Mouse (Mus musculus) right cerebral cortex, postnatal 10 days (tissue): ENCODE data around the gene Aoc1.
A peak's percentile ranks its signal among the peaks of the same experiment; 100 is the strongest.
"Not testable (repeated sequence)": the region's sequence is repeated elsewhere in the genome, so short reads cannot be mapped to it uniquely, and the experiment has no call there.

Source experiments
- DNase-seq, 2 experiments: peaks; one replicate each; pipeline ENCODE4 v3.0.0; 2021; ENCODE audit warnings: low spot score in 2 of 2

Gene Aoc1

GRCm38 (mm10) chr6:48860851-48861250 lies 11.8 kb upstream of the Aoc1 start:
- DNase-seq, result no peak

DNA sequence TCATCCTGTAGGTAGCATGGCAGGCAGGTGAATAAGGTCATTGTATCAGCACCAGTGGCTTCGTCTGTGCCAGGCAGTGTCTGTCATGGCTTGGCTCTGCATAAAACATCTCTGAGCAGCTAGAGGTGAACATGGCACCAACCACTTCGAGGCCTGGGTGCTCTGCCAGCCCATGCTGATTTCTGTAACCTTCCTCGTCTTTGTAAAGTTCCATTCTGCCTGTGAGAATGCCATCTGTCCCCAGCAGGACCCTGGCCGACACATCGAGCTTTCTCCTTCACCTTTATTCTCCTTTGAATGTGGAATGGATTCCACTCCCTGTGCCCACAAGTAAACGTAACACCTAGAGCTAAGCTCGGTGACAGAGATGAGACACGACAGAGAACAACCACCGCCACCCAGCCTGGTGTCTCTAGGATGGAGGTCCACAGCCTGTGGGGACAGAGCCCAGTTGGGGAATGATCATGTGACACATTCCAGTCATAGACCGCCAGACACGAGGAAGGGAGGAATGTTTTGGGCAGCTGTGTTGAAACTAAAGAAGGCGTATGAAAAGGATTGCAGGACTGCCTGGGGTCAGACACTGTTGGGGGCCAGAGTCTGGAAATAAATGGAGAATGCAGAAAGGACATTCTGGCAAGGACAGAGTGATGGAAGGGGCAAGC lies 10.9 kb upstream of the Aoc1 start:
- DNase-seq, result no peak

DNA sequence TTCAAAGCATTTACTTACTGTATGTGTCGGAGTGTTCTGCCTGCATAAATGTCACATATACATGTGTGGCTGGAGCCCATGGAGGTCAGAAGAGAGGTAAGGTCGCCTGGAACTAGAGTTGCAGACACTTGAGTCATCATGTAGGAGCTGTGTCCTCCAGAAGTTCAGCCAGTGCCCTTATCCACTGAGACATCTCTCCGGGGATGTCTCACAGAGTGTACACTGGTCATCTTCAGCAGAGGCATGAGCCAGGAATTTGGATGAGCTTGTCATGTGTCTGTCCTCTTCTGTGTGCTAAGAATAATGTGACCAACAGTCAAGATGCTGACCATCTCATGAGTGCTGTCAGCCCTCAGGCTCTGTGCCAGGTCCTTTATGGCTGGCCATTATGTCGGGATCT lies 9.9 kb upstream of the Aoc1 start:
- DNase-seq, result no peak

DNA sequence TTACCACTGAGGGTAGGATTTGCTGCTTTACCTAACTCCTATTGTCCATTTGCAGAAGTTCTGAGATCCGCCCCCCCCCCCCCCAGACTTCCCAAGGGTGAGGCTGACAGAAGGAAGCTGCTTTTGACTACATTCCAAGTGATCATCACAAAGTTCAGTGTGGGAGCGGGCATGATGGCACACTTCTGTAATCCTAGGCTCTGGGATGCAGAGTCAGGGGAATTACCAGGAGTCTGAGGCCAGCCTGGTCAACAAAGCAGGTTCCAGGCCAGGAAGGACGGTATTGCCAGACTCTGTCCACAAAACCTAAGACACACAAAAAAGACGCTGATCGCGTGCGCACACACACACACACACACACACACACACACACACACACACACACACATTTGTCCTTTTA lies 9.2 kb upstream of the Aoc1 start:
- DNase-seq, result no peak

DNA sequence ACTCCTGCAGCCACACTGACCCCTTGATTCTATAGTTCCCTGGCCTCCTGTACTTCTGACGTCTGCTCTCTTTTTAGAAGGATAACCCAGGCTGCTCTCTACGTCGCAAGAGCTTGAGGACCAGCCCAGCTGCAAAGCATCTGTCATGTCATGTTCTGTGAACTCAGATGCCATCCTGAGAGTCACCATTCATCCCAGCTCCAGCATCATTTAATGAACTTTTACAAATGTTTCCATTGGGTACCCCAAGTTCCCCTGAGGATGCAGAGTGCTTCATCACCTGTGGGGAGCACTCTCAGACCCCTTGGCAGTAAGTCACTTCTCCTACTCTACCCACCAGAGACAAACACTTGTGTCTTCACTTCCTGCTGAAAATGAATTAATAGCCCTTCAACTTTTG lies 8.5 kb upstream of the Aoc1 start:
- no peak for DNase-seq

- no peak for DNase-seq
These were observed 8.0 kb upstream of the Aoc1 start for GRCm38 (mm10) chr6:48864723-48865122.

DNA sequence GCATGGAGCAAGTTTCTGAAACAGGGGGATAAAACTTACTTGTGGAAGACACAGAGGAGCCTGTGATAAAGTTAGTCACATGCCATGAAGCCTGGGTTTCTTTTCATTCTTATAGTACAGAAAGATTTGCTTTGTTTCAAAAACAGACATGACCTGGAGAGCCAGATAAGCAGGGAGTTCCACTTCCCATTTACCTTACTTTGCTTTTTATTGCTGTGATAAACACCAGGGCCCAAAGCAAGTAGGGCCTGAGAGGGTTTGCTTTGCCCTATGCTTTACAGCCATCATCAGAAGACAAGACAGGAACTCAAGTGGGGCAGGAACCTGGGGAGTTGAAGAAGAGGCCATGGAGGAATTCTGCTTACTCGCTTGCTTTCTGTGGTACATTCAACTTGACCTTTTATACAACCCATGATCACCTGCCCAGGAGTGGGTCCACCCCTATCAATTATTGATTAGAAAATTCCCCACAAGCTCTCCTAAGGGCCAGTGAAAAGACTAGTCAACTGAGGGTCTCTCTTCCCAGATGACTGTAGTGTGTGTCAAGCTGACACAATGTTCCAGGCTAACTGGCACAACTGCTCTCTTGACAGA lies 7.4 kb upstream of the Aoc1 start:
- no peak for DNase-seq

GRCm38 (mm10) chr6:48866355-48866950 lies 6.2 kb upstream of the Aoc1 start:
- not testable (repeated sequence) for DNase-seq

DNA sequence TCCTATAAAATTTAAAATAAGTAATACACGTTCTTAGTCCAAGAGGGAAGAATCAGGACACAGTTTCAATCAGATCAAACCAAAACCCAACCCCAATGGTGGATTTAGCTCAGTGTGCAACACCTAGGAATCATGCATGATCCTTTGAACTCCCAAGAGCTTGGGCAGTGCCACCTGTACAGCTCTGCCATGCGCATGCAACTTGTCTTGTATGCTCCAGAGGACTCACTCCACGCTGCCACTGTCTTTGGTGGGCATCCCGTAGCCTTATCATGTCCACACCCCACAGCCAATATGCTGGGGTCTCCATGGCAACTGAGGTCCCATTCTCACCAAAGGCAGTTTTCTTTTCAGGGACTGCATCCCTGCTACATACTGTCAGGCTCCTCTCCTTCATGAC lies 5.5 kb upstream of the Aoc1 start:
- DNase-seq, result no peak

- no peak for DNase-seq
These were observed 2.9 kb upstream of the Aoc1 start for GRCm38 (mm10) chr6:48869774-48870173.

DNA sequence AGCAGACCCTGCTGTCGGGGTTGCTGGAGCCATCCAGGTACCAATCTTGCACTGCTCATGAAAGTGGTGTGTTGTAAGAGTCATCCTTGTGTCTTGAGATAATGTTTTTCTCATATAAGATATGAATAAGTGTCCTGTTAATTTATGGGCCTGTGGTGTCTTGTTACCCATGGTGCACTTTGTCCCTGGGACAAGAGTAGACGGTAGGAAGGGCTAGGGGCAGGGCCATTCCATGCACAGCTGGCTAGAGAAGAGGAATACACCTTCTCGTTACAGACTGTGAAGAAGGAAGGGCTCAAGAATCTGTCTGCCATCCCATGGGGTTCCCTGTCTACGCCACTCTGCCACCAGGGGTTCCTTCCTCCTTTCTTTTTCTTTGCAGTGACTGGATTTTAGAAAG lies 1.9 kb downstream of the Aoc1 start:
- DNase-seq, result no peak

- no peak for DNase-seq
These were observed 2.8 kb downstream of the Aoc1 start for GRCm38 (mm10) chr6:48875515-48875914.

- peak; percentile 32 to 39 for DNase-seq
These were observed 3.9 kb downstream of the Aoc1 start for GRCm38 (mm10) chr6:48876510-48877135.

DNA sequence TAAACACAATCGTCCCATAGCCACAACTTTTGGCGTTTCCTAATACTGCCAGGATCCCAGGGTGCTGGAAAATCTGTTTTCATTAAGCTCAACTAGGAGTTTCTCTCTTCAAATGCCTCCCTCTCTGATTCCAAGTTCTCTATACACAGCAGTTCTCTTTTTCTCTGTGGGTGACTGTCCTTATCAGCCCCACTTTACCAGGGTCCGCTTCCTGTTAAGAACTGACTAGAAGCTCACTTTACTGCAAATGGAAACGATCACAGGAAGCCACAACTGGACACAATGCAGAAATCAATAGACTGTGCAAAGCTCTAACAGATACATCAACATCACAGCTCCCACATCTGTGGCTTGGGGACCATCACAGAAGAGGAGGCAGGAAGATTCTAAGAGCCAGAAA lies 21.5 kb downstream of the Aoc1 start:
- DNase-seq, result no peak

DNA sequence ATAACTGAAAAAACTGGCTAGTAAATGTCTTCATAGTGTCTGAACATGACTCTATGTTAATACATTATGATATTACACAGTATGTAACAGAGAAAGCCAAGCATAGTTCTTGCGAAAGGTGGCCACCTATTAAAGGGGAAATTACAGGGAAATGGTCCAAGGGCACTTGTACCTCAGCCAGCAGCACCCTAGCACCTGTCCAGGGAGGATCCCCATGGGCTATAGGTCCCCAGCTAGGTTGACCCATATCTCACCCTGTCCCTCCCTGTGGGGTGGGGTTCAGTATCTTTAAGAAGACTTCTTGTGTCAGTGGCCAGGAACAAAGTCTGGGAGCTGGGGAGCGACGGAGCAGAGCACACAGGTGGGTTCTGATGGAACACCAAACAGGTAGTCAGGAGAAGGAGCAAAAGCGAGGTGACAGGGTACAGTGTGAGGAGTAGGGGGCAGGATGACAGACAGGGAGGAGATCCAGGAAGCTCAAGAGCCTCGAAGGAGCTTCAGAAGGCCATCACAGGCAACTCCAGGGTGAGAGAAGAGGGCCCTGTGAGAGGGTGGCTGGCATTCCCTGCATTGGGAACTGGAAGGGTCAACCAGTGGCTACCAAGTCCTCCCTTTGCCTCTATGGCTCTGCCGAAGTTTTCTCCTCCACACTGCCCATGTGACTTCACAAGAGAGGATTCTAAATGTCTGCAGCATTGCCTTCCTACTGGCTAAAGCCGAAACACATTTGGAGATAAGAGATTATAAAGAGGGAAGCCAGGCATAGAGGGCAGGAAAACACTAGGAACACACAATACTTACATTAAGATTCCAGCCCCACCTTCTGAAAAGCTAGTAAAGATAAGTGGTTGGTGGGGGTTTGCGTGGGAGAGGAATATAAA lies 22.5 kb downstream of the Aoc1 start:
- DNase-seq, result no peak

GRCm38 (mm10) chr6:48895941-48896340 lies 23.2 kb downstream of the Aoc1 start:
- no peak for DNase-seq

DNA sequence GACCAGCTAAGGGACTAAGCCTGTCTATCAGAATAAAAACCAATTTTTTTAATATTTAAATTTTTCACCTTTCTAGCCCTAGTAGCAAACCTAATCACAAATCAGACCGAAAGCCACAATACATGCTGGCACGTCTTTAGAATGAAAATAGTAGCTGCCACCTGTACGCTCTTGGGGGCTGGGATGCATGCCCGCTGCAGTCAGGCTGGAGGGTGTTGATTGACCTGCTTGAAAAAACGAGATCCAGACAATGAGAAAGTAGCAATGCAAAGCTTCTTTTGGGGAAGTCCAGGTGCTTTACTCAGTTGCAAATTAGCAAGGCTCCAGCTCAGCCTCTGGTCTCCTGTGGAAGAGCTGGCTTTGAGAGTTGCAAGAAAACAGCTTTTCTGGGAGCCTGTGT lies 24.3 kb downstream of the Aoc1 start:
- DNase-seq, result no peak

GRCm38 (mm10) chr6:48901316-48901715 lies 28.6 kb downstream of the Aoc1 start:
- DNase-seq, result not testable (repeated sequence)

DNA sequence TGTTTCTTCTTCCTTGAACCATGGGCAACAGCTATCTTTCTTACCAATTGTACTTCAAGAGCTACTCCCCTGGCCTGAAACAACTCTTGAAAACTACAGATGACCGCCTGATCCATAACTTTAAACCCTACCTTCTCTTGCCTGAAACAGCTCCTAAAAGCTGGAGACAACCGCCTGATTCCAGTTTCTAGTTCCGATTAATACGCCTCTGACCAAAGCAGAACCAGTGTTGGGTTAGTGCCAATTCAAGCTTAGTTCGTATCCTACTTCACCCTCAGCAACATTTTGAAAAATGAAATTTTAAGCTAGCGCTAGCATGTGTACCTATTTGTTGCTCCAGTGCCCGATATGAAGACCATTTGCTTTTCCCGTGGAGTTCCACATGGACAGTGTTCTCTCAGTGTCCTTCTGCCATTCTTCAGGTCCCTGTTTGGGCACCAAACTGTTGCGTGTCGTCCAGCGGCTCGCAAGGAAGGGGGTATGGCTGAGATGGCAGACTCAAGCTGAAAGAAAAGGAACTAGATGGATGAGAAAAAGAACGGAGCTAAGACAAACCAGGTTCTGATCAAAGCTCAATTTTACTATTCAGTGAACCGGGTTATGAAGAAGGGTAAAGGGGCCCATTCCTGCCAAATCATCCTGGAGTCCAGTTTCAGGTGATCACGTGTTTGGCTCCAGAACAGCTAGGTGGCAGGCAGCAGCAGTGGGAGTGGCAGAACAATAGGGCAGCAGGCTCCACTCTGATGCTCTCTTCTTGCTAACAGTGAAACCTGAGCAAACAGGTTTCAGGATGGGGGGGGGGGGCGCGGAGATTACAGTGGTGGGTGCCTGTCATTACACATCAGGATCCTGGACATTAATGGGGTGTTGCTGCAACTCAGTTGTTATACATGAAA lies 30.1 kb downstream of the Aoc1 start:
- DNase-seq, result no peak

GRCm38 (mm10) chr6:48903437-48903836 lies 30.7 kb downstream of the Aoc1 start:
- DNase-seq, result no peak

DNA sequence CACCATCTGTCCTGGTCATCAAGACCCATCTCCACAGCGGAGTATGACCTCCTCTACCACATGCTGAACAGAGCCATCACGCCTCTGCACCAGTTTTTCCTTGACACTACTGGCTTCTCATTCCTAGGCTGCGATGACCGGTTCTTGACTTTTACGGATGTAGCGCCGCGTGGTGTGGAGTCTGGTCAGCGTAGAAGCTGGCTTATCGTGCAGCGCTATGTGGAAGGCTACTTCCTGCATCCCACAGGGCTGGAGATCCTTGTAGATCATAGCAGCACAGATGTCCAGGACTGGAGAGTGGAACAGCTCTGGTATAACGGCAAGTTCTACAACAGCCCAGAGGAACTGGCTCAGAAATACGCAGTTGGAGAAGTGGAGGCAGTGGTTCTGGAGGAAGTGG lies 32.9 kb downstream of the Aoc1 start:
- DNase-seq, result no peak
